Mouse (Mus musculus): Measurements from ENCODE around the gene Ank2. TPM values are rescaled to one million over a fixed set of nuclear protein-coding genes. Genes with fewer than 3 reads are reported as not detected.
A peak's percentile ranks its signal among the peaks of the same experiment; 100 is the strongest.
"Not testable (repeated sequence)": the region's sequence is repeated elsewhere in the genome, so short reads cannot be mapped to it uniquely, and the experiment has no call there.

Gene Ank2
- polyA plus RNA-seq, 1 experiment from 2014 or later: 65.3 TPM

- peaks cover 10% of the 10 kb centered on the region for H3K4me1 ChIP-seq (replicated peaks)
- no peaks in the 10 kb centered on the region for H3K36me3 ChIP-seq
- H3K27me3 ChIP-seq (ENCODE audit: insufficient read depth, poor library complexity, severe bottlenecking): no peaks in the 10 kb centered on the region
- no peak for DNase-seq (ENCODE audit: low spot score)
- no peaks in the 10 kb centered on the region for H3K9me3 ChIP-seq
- 82% methylated on average over 8 of the region's 8 CpGs for whole genome bisulfite sequencing
- H3K27ac ChIP-seq: no peak overlapping the region
- no peak overlapping the region for H3K4me3 ChIP-seq
Observed at GRCm38 (mm10) chr3:127361846-127362245, 137.3 kb downstream of the Ank2 start.

- WGBS: 39% methylated on average over 5 of the region's 5 CpGs
Observed at GRCm38 (mm10) chr3:127361384-127361783, 137.8 kb downstream of the Ank2 start.

GRCm38 (mm10) chr3:127355252-127355651 lies 143.9 kb downstream of the Ank2 start:
- WGBS: 58% methylated on average over 5 of the region's 5 CpGs
- DNase-seq (ENCODE audit: low spot score): no peak
- H3K27me3 ChIP-seq (ENCODE audit: insufficient read depth, poor library complexity, severe bottlenecking): no peaks in the 10 kb centered on the region
- no peaks in the 10 kb centered on the region for H3K9me3 ChIP-seq
- H3K4me3 ChIP-seq: no peak overlapping the region
- H3K4me1 ChIP-seq (replicated peaks): peaks cover 6% of the 10 kb centered on the region; the same call in 1 of the 2 replicates
- 0 out of 2 replicates have a peak overlapping the region, but pooled peaks have one; percentile 5 for H3K27ac ChIP-seq
- H3K36me3 ChIP-seq: no peaks in the 10 kb centered on the region

More at GRCm38 (mm10) chr3:127361384-127361783, 137.8 kb downstream of the Ank2 start:
- H3K27ac ChIP-seq: no peak overlapping the region
- no peaks in the 10 kb centered on the region for H3K27me3 ChIP-seq (ENCODE audit: insufficient read depth, poor library complexity, severe bottlenecking)
- DNase-seq (ENCODE audit: low spot score): no peak
- H3K4me3 ChIP-seq: no peak overlapping the region
- H3K9me3 ChIP-seq: no peaks in the 10 kb centered on the region
- peaks cover 10% of the 10 kb centered on the region for H3K4me1 ChIP-seq (replicated peaks)
- H3K36me3 ChIP-seq: no peaks in the 10 kb centered on the region

DNA sequence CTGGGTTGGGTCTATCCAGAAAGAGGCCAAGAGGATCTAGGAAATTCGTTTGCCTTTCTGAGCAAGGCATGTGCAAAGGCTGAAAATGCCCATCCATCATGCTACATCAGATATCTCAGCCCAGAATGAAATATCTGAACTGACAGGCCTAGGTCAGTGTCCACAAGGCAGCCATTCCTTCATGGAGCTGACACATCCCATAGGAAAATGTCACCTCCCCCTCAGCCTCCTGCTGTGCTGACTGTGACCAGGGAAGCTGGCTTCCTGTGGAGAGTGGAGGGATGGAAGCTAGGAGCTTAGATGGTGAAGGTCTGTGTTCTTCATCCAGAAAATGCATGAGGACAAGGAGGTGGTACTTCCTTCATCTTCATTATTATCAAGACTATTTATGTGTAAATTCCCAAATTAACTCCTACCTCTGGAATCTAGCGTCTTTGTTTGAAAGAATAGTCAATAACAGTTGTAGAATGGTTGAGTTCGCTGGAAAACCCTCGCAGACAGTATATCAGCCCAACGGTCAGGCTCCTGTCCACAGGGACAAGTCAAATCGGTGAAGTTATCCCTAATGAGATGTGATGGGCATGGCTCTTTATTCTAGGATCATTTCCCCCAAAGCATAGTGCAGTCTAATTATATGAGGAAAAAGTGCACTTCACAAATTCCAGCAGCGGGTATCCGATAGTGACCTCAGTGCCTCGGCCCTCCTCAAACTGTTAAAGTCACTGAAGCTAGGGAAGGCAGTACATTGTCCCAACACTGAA lies 148.4 kb downstream of the Ank2 start:
- H3K9me3 ChIP-seq: peaks cover 4% of the 10 kb centered on the region; the same call in 1 of the 2 replicates
- no peak overlapping the region for H3K27ac ChIP-seq
- WGBS: 89% methylated on average over 9 of the region's 9 CpGs
- H3K4me3 ChIP-seq: no peak overlapping the region
- peaks cover 6% of the 10 kb centered on the region; the same call in 1 of the 2 replicates for H3K4me1 ChIP-seq (replicated peaks)
- no peaks in the 10 kb centered on the region for H3K36me3 ChIP-seq
- DNase-seq (ENCODE audit: low spot score): no peak
- no peaks in the 10 kb centered on the region for H3K27me3 ChIP-seq (ENCODE audit: insufficient read depth, poor library complexity, severe bottlenecking)

- WGBS: 83% methylated on average over 7 of the region's 7 CpGs
- Histone ChIP-seq H3K27me3 (ENCODE audit: insufficient read depth, poor library complexity, severe bottlenecking) (no peaks in the 10 kb centered on the region), H3K27ac (no peak overlapping the region), H3K4me3 (no peak overlapping the region), H3K4me1 (replicated peaks) (no peaks in the 10 kb centered on the region), H3K36me3 (no peaks in the 10 kb centered on the region), H3K9me3 (peaks cover 4% of the 10 kb centered on the region; the same call in 1 of the 2 replicates)
- no peak for DNase-seq (ENCODE audit: low spot score)
Observed at GRCm38 (mm10) chr3:127348926-127349325, 150.2 kb downstream of the Ank2 start.

DNA sequence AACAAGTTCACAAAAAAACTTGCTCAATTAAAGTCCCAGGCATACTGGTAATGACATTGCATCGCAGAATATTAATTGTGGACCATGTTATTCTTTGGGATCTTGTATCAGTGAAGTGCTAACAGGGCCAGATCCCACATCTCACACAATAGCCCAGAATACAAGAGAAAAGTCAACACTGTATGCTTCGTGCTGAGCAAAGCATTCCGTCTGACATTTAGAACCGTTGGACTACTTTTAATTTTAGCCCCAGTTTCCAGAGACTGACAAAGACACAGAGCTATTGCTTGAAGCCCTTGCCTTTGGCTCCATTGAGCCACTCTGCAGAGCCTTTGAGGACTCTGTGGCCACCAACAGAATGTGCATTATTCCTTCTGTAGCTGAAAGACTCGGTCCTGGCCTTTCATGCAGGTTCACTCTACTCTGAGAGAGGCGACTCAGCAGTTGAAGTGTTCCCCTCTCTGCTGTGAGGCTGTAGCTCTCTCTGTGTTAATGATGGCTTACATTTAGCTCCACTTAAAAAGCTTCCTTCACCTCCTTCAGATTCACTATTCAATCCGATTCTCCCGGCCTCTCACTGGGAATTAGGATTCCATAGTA lies 153.2 kb downstream of the Ank2 start:
- H3K9me3 ChIP-seq: peaks cover 4% of the 10 kb centered on the region; the same call in 1 of the 2 replicates
- H3K4me3 ChIP-seq: no peak overlapping the region
- H3K27ac ChIP-seq: no peak overlapping the region
- H3K27me3 ChIP-seq (ENCODE audit: insufficient read depth, poor library complexity, severe bottlenecking): no peaks in the 10 kb centered on the region
- no peak for DNase-seq (ENCODE audit: low spot score)
- no peaks in the 10 kb centered on the region for H3K36me3 ChIP-seq
- 72% methylated on average over 8 of the region's 8 CpGs for WGBS
- H3K4me1 ChIP-seq (replicated peaks): no peaks in the 10 kb centered on the region

DNA sequence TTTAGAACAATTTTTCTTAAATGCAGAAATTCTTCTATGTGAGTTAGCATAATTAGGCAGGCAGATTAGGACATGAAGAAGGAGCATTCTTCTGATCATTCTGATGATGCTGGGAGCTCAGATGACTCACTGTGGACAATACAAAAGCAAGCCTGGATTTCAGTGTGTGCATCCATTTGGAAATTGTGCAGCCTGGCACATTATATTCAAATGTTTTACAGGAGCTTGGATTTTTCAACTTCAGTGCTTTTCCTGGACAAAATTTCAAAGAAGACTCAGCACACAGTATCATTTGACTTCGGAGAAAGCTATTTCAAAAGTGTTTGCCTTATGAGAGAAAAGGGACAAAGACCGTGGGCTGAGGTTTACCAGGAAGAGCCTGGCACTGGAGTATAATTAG lies 157.8 kb downstream of the Ank2 start:
- no peak overlapping the region for H3K4me3 ChIP-seq
- H3K36me3 ChIP-seq: no peaks in the 10 kb centered on the region
- WGBS: 96% methylated on average over 2 of the region's 2 CpGs
- H3K9me3 ChIP-seq: no peaks in the 10 kb centered on the region
- H3K27me3 ChIP-seq (ENCODE audit: insufficient read depth, poor library complexity, severe bottlenecking): no peaks in the 10 kb centered on the region
- H3K27ac ChIP-seq: no peak overlapping the region
- DNase-seq (ENCODE audit: low spot score): no peak
- no peaks in the 10 kb centered on the region for H3K4me1 ChIP-seq (replicated peaks)

- Histone ChIP-seq H3K27ac (no peak overlapping the region), H3K27me3 (ENCODE audit: insufficient read depth, poor library complexity, severe bottlenecking) (no peaks in the 10 kb centered on the region), H3K4me1 (replicated peaks) (no peaks in the 10 kb centered on the region), H3K36me3 (no peaks in the 10 kb centered on the region), H3K4me3 (no peak overlapping the region), H3K9me3 (no peaks in the 10 kb centered on the region)
- no peak for DNase-seq (ENCODE audit: low spot score)
- 92% methylated on average over 6 of the region's 6 CpGs for WGBS
Observed at GRCm38 (mm10) chr3:127334876-127335275, 164.3 kb downstream of the Ank2 start.

DNA sequence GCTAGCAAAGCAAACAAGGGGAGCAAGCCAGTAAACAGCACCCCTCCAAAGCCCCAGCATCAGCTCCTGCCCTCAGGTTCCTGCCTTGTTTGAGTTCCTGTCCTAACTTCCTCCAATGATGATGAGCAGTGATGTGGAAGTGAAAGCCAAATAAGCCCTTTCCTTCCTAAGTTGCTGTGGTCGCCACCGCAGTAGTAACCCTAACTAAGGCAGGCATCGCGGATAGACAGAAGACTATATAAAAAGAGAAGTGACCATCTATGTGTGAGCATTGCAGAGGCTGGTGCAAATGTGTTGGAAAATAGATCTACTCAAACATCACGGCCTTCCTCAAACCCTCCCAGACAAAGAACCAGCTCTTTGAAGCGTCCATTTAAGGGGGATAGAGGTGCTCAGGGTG lies 167.6 kb downstream of the Ank2 start:
- no peak for DNase-seq (ENCODE audit: low spot score)
- 90% methylated on average over 6 of the region's 6 CpGs for WGBS
- Histone ChIP-seq H3K4me3 (no peak overlapping the region), H3K27me3 (ENCODE audit: insufficient read depth, poor library complexity, severe bottlenecking) (no peaks in the 10 kb centered on the region), H3K4me1 (replicated peaks) (no peaks in the 10 kb centered on the region), H3K27ac (no peak overlapping the region), H3K36me3 (no peaks in the 10 kb centered on the region), H3K9me3 (no peaks in the 10 kb centered on the region)

GRCm38 (mm10) chr3:127326355-127326754 lies 172.8 kb downstream of the Ank2 start:
- Histone ChIP-seq H3K9me3 (no peaks in the 10 kb centered on the region), H3K27me3 (ENCODE audit: insufficient read depth, poor library complexity, severe bottlenecking) (no peaks in the 10 kb centered on the region), H3K27ac (no peak overlapping the region), H3K36me3 (no peaks in the 10 kb centered on the region), H3K4me1 (replicated peaks) (no peaks in the 10 kb centered on the region), H3K4me3 (no peak overlapping the region)
- 90% methylated on average over 8 of the region's 8 CpGs for WGBS
- DNase-seq (ENCODE audit: low spot score): no peak

DNA sequence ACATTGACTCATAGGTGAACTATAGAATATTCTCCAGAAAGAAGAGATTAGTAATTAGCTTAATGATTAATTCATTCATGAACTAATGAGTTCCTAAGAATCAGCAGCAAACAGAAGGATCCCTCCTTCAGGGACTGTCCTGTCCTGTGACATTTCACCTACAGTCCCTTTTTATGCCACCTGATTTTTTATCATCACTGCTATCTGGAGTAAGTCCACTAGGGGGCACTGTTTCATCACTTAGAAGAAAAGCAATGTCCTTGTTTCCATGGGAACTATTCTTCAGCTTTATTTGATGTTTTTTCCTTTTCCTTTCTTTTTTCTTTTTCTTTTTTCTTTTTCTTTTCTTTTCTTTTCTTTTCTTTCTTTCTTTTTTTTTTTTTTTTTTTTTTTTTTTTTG lies 176.3 kb downstream of the Ank2 start:
- DNase-seq (ENCODE audit: low spot score): peak; percentile 10
- Histone ChIP-seq H3K27me3 (ENCODE audit: insufficient read depth, poor library complexity, severe bottlenecking) (no peaks in the 10 kb centered on the region), H3K4me1 (replicated peaks) (no peaks in the 10 kb centered on the region), H3K4me3 (no peak overlapping the region), H3K27ac (no peak overlapping the region), H3K9me3 (no peaks in the 10 kb centered on the region), H3K36me3 (no peaks in the 10 kb centered on the region)

DNA sequence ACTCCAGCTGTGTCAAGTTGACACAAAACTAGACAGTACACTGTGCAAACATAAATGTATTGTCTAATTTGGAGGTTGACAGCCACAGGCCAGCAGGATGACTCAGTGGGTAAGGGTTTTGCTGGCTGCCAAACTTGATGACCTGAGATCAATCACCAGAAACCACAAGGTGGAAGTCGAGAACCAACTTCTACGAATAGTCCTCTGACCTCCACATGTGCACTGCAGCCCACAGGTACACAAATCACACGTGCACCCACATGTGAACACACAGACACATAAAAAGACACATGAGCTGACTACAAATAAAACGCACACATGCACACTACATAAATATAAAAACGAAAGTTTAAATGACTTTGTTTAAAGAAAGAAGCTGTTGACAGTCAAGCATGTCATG lies 177.5 kb downstream of the Ank2 start:
- H3K36me3 ChIP-seq: no peaks in the 10 kb centered on the region
- no peaks in the 10 kb centered on the region for H3K27me3 ChIP-seq (ENCODE audit: insufficient read depth, poor library complexity, severe bottlenecking)
- H3K4me3 ChIP-seq: no peak overlapping the region
- 77% methylated on average over 5 of the region's 5 CpGs for WGBS
- H3K4me1 ChIP-seq (replicated peaks): no peaks in the 10 kb centered on the region
- H3K9me3 ChIP-seq: no peaks in the 10 kb centered on the region
- H3K27ac ChIP-seq: no peak overlapping the region
- no peak for DNase-seq (ENCODE audit: low spot score)

DNA sequence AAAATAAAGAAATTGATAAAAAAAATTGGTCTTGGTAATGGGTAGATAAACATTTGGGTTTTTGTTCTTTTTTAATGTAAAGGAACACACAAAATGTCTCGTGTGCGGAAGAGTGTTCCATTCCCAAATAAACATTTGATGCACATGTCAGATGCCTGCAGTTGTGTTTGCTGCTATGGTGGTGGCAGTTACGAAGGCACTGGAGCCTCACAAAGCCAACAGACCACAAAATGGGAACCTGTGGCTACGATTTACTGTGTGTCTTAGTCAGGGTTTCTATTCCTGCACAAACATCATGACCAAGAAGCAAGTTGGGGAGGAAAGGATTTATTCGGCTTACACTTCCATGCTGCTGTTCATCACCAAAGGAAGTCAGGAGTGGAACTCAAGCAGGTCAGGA lies 178.1 kb downstream of the Ank2 start:
- not testable (repeated sequence) for H3K9me3 ChIP-seq; H3K27me3 ChIP-seq (ENCODE audit: insufficient read depth, poor library complexity, severe bottlenecking); DNase-seq (ENCODE audit: low spot score); H3K27ac ChIP-seq; H3K4me3 ChIP-seq; H3K4me1 ChIP-seq (replicated peaks); H3K36me3 ChIP-seq
- WGBS: 92% methylated on average over 5 of the region's 5 CpGs

Data from hindbrain, embryonic 10.5 days (tissue).